Mouse (Mus musculus): ENCODE measurements around the gene Ipmk.

Gene Ipmk

GRCm38 (mm10) chr10:71339463-71339862, 8.1 kb upstream of the Ipmk start:
- no peak for DNase-seq (ENCODE audit: extremely low spot score, low read depth, low spot score)

GRCm38 (mm10) chr10:71340195-71340594, 7.4 kb upstream of the Ipmk start:
- no peak for DNase-seq (ENCODE audit: extremely low spot score, low read depth, low spot score)

GRCm38 (mm10) chr10:71341290-71341689, 6.3 kb upstream of the Ipmk start:
- DNase-seq (ENCODE audit: extremely low spot score, low read depth, low spot score) = no peak

- DNase-seq (ENCODE audit: extremely low spot score, low read depth, low spot score) = no peak
These were observed 5.3 kb upstream of the Ipmk start for GRCm38 (mm10) chr10:71342030-71342805.

GRCm38 (mm10) chr10:71343130-71343529, 4.4 kb upstream of the Ipmk start:
- no peak for DNase-seq (ENCODE audit: extremely low spot score, low read depth, low spot score)

GRCm38 (mm10) chr10:71343567-71344265, 3.8 kb upstream of the Ipmk start:
- DNase-seq (ENCODE audit: extremely low spot score, low read depth, low spot score) = no peak

- peak; percentile 79 for DNase-seq (ENCODE audit: extremely low spot score, low read depth, low spot score)
These were observed 2.9 kb upstream of the Ipmk start, which contains the start of gene Cisd1 for GRCm38 (mm10) chr10:71344579-71345143. Gene Cisd1, minus strand, starts transcription at chr10:71344954.

- DNase-seq (ENCODE audit: extremely low spot score, low read depth, low spot score) = no peak
These were observed 1.5 kb upstream of the Ipmk start for GRCm38 (mm10) chr10:71346106-71346505.

- DNase-seq (ENCODE audit: extremely low spot score, low read depth, low spot score) = no peak
These were observed 648 bp upstream of the Ipmk start for GRCm38 (mm10) chr10:71346722-71347508.

GRCm38 (mm10) chr10:71347964-71348636, 537 bp downstream of the Ipmk start:
- DNase-seq (ENCODE audit: extremely low spot score, low read depth, low spot score) = no peak

GRCm38 (mm10) chr10:71348637-71349280, 1.2 kb downstream of the Ipmk start:
- DNase-seq (ENCODE audit: extremely low spot score, low read depth, low spot score) = no peak

- no peak for DNase-seq (ENCODE audit: extremely low spot score, low read depth, low spot score)
These were observed 1.7 kb downstream of the Ipmk start for GRCm38 (mm10) chr10:71349290-71349689.

GRCm38 (mm10) chr10:71351301-71351700, 3.7 kb downstream of the Ipmk start:
- DNase-seq (ENCODE audit: extremely low spot score, low read depth, low spot score) = no peak

- DNase-seq (ENCODE audit: extremely low spot score, low read depth, low spot score) = no peak
These were observed 6.3 kb downstream of the Ipmk start for GRCm38 (mm10) chr10:71353850-71354249.

- DNase-seq (ENCODE audit: extremely low spot score, low read depth, low spot score) = no peak
These were observed 7.4 kb downstream of the Ipmk start for GRCm38 (mm10) chr10:71354947-71355346.

- no peak for DNase-seq (ENCODE audit: extremely low spot score, low read depth, low spot score)
These were observed 13.5 kb downstream of the Ipmk start for GRCm38 (mm10) chr10:71361044-71361443.

- DNase-seq (ENCODE audit: extremely low spot score, low read depth, low spot score) = no peak
These were observed 14.4 kb downstream of the Ipmk start for GRCm38 (mm10) chr10:71361836-71362562.

GRCm38 (mm10) chr10:71363440-71363839, 15.9 kb downstream of the Ipmk start:
- DNase-seq (ENCODE audit: extremely low spot score, low read depth, low spot score) = no peak

- no peak for DNase-seq (ENCODE audit: extremely low spot score, low read depth, low spot score)
These were observed 16.3 kb downstream of the Ipmk start for GRCm38 (mm10) chr10:71363858-71364257.

Measured in hindlimb bud, embryonic 11.5 days (tissue).